Mouse (Mus musculus) liver, postnatal 0 days (tissue): ENCODE measurements around the gene 4933405O20Rik. TPM values are rescaled to one million over a fixed set of nuclear protein-coding genes. Genes with fewer than 3 reads are reported as not detected.

ENCODE experiments used
- ATAC-seq: fragments of 200-750 bp; cut with Nextera tagmentation; 2 replicates; pipeline ENCODE4 v1.8.0; 2017; ENCODE audit warnings: mild to moderate bottlenecking, moderate library complexity
- DNase-seq: peaks from one replicate; pipeline ENCODE4 v3.0.0-alpha.2; 2016
- H3K27ac ChIP-seq: fragments of 300-500 bp; sonication (generic); 2 replicates; pipeline ENCODE4 v1.5.1; 2014; ENCODE audit warnings: antibody characterized with exemption, moderate library complexity, mild to moderate bottlenecking, low read depth
- H3K27me3 ChIP-seq: fragments of 300-500 bp; sonication (generic); 2 replicates; pipeline ENCODE4 v1.6.1; 2014; ENCODE audit warnings: low read length, control low read depth, mixed read lengths; ENCODE audit not compliant: insufficient read depth
- H3K36me3 ChIP-seq: fragments of 300-500 bp; sonication (generic); replicated peaks from 2 replicates; pipeline ENCODE4 v1.6.1; 2014; ENCODE audit warnings: mild to moderate bottlenecking, control low read depth, low read length, moderate library complexity, mixed read lengths; ENCODE audit not compliant: insufficient read depth
- H3K4me1 ChIP-seq: fragments of 300-500 bp; sonication (generic); 2 replicates; pipeline ENCODE4 v1.6.1; 2014; ENCODE audit warnings: antibody characterized with exemption, mild to moderate bottlenecking, control low read depth; ENCODE audit not compliant: insufficient read depth
- H3K4me2 ChIP-seq: fragments of 300-500 bp; sonication (generic); 2 replicates; pipeline ENCODE4 v1.6.1; 2014; ENCODE audit warnings: low read depth, mild to moderate bottlenecking, low read length, moderate library complexity, mixed read lengths
- H3K4me3 ChIP-seq: fragments of 300-500 bp; sonication (generic); 2 replicates; pipeline ENCODE4 v1.5.1; 2014; ENCODE audit warnings: low read depth, low read length
- H3K9ac ChIP-seq: fragments of 300-500 bp; sonication (generic); replicated peaks from 2 replicates; pipeline ENCODE4 v1.6.1; 2014; ENCODE audit warnings: mild to moderate bottlenecking, moderate library complexity
- H3K9me3 ChIP-seq: fragments of 300-500 bp; sonication (generic); 2 replicates; pipeline ENCODE4 v1.6.1; 2016; ENCODE audit warnings: mild to moderate bottlenecking, control low read depth, low read length, mixed read lengths
- CTCF ChIP-seq: sonication (generic); IDR thresholded peaks from 2 replicates; pipeline ENCODE4 v1.5.1; 2016; ENCODE audit warnings: antibody characterized with exemption, low read depth
- EP300 ChIP-seq: IDR thresholded peaks from 2 replicates; pipeline ENCODE4 v1.6.1; 2016; ENCODE audit warnings: antibody characterized with exemption, low read depth, mild to moderate bottlenecking
- WGBS: fragments of 180-500 bp; shearing (Covaris S2); extraction: QIAGEN DNeasy Blood & Tissue Kit; methylation state at CpG from one replicate; pipeline ENCODE4 v1.1.7; 2014; ENCODE audit not compliant: insufficient replicate concordance; 5-methylcytosine and 5-hydroxymethylcytosine counted together
- polyA plus RNA-seq: library from polyadenylated mRNA; unstranded; fragments of >200 nt; fragmentation: Nextera tagmentation; extraction: Ambion mirVana; gene quantifications from 2 replicates; pipeline ENCODE4 v1.2.1, GENCODE M21; 2015

4933405O20Rik gene
- polyA plus RNA-seq, 1 experiment from 2014 or later: not detected

GRCm38 (mm10) chr7:50629186-50629585, 30.2 kb downstream of the 4933405O20Rik start:
- H3K27ac ChIP-seq: no peak overlapping the region
- ATAC-seq (no peak), DNase-seq (no peak)
- H3K27me3 ChIP-seq: no peaks in the 10 kb centered on the region
- no peak overlapping the region for H3K9ac ChIP-seq
- WGBS: 64% methylated on average over 3 of the region's 3 CpGs
- H3K4me1 ChIP-seq: no peaks in the 10 kb centered on the region
- H3K4me3 ChIP-seq: no peak overlapping the region
- H3K9me3 ChIP-seq: no peaks in the 10 kb centered on the region
- H3K4me2 ChIP-seq: no peak overlapping the region
- TF ChIP-seq CTCF (no peak), EP300 (no peak)
- H3K36me3 ChIP-seq: no peaks in the 10 kb centered on the region

- Histone ChIP-seq H3K27me3 (no peaks in the 10 kb centered on the region), H3K36me3 (no peaks in the 10 kb centered on the region), H3K4me3 (no peak overlapping the region), H3K4me1 (no peaks in the 10 kb centered on the region), H3K9me3 (no peaks in the 10 kb centered on the region), H3K4me2 (no peak overlapping the region), H3K27ac (no peak overlapping the region), H3K9ac (no peak overlapping the region)
- no peak for ATAC-seq
- 70% methylated on average over 2 of the region's 2 CpGs for WGBS
- TF ChIP-seq EP300 (no peak), CTCF (no peak)
- no peak for DNase-seq
These were observed 34.2 kb downstream of the 4933405O20Rik start for GRCm38 (mm10) chr7:50633147-50633546.
